Mouse (Mus musculus): Measurements from ENCODE around the gene Bfsp2.

Gene Bfsp2

DNA sequence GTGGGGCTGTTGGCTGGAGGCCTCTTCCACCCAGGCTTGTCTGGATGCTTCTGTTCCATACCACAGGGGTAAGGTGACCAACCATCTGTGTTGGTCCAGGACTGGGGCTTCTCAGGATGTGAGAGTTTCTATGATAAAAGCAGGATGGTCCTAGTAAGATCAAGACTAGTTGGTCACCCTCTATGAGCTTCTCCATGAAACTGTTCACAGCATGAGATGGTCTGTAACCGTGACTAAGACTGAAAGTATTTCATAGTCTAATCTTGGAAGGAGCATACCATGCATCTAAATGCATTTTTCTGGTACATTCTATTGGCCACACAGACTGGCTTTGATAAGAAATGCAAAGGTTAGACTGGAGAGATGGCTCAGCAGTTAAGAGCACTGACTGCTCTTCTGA, 96.6 kb downstream of the Bfsp2 start:
- in situ Hi-C loops (cut with MseI, MboI), result no loop called here

DNA sequence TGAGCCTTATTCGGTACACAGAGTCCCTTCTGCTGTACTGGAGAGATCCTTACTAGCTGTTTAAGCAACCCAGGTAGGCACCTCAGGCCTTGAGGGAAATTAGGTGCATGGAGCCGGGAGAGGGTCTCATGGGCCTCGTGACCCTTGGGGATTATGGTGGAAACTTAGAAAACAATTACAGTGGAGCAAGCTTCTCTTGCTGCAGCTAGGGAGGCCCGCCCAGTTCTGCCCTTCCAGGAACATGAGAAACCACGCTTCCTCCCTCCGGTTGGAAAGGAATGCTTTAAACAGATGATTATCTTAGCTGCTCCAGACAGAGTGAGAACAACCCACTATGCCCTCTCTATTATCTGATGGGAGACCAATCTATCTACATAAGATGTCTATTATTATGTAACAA, 97.2 kb downstream of the Bfsp2 start:
- in situ Hi-C loops (cut with MseI, MboI), result no loop called here

DNA sequence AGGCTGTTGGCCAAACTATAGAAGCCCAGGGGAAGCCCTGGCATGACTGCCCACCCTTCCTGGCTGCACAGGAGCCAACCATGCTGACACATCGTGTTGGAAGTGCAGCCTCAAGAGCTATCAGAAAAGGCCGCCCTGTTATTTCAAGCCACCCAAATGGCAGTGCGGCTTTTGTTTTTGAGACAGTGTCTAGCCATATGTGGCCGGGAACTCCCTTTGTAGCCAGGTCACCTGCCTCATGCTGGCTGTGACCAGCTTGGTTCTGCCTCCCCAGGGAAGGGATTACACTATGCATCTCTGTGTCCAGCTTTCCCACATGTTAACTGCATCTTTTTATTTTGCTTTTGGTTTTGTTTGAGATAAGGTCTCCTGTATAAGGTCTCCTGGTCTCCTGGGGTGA, 99.7 kb downstream of the Bfsp2 start:
- in situ Hi-C loops (cut with MseI, MboI), result no loop called here

DNA sequence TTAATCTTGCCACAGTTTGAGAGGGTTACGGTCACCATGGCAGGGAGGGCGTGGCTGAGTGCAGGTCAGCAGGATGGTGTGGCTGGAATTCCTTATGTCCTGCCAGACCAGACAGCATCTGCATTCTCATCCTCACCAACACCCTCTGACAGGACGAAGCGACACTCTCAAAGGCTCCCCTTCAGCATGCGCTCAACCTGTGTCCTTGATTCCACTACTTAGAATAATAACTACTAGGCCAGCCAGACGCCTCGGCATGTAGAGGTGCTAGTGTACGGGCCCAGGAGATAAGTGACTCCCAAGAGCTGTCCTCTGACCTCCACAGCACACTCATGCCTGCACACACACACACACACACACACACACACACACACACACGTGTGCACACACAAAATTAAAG, 101.0 kb downstream of the Bfsp2 start:
- in situ Hi-C loops (cut with MseI, MboI), result no loop called here

DNA sequence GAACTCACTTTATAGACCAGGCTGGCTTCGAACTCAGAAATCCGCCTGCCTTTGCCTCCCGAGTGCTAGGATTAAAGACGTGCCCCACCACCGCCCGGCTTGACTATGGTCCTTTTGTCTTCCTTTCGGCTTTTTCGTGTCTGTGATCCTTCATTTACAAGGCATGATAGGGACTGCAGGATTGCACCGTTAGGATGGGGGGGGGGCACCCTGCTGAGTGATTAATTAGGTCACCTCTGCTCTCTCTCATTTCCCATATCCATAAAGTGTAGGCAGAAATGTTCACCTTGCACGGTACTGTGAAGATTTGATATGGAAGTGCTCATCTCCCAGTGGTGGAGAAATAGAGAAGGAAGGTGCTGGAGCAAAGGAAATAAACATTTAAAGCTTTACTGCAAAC, 101.5 kb downstream of the Bfsp2 start:
- in situ Hi-C loops (cut with MseI, MboI), result no loop called here

DNA sequence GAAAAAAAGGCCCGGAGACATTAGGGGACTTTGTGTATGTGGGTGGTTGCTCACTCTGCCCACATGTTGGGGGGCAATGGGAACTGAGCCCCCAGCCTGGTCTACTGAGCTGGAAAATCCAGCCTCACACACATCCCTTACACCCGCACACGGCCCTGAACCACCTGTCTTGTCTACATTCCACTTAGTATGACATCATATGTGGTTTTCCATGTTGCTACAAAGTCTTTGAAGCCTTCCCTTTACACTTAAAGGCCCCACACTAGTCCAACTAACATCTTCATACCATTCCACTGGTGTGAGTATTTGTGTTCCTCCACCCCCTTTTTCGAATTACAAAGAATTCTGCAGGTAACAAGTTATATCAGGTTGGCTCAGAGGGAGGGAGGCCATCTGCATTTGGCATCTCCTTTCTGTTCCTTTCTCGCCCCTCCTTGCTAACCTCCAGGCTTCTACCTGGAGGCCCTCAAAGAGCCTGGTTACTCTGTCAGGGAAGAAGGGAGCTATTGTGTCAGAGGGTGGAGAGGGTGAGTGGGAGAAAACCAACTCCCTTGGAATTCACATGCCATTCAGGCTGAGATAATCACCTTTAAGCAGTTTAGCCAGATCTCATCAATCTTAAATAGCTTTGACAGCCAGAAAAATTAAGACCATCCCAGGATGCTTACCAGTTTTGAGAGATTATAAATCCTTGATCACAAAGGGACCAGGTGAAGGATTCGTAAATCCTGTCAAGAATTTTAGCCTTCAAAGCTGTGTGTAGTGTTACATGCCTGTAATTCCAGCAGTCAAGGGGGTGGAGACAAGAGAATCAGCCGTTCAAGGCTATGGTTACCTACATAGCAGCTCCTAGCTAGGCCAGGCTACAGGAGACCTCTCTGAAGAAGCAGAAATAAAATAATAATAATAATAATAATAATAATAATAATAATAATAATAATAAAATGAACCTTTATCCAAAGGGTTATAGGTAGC, 103.6 kb downstream of the Bfsp2 start:
- in situ Hi-C loops (cut with MseI, MboI), result no loop called here

Measured in mouse trophoblast stem cell (cell line).